Mouse (Mus musculus) right cerebral cortex, postnatal 10 days (tissue): Measurements from ENCODE around the gene Stx12.
"Not testable (repeated sequence)": the region's sequence is repeated elsewhere in the genome, so short reads cannot be mapped to it uniquely, and the experiment has no call there.

Experiments
- DNase-seq, 2 experiments: peaks; one replicate each; pipeline ENCODE4 v3.0.0; 2021; ENCODE audit warnings: low spot score in 2 of 2

Gene Stx12

GRCm38 (mm10) chr4:132884064-132884843 is at the start of gene Stx12:
TSS of gene Stx12 (minus strand) at chr4:132884509.
- DNase-seq = peak; percentile 94

DNA sequence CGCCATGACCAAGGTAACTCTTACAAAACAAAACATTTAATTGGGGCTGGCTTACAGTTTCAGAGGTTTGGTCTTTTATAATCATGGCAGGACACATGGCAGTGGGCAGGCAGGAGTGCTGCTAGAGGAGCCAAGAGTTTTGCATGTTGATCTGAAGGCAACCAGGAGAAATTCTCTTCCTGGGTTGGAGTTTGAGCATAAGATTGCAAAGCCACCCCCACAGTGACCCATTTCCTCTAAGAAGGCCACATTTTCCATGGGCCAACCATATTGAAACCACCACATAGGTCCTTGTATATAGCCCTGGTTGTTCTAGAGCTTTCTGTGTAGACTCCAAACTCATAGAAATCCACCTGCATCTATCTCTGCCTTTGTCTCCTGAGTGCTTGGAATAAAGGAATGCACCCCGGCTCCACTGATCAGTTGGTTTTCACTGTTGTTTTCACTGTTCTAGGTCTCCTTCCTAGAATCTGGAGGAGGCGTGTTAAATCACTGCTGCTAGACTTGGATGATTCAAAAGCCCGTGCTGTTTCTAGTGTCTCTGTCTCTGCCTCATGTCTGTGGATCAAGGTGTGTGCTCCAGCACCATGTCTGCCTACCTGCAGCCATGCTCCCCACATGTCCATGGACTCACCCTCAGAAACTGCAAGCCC is 48.6 kb upstream of the Stx12 start:
- no peak for DNase-seq

DNA sequence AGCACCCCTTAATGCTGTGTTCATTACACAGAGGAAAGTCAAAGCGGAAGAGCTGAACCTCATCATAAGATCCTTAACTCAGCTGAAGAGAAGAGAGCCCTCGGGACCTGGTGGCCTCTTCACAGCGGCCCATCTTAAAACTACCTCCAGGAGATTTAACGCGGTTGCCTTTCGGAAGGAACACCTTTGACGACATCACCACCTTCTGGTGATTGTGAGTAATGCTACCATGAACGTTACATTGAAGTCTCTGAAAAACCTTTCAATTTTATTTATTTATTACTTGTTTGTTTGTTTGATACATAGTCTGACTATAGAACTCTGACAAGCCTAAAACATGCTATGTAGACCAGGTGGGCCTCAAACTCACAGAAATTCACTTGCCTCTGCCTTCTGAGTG is 46.5 kb upstream of the Stx12 start:
- DNase-seq = peak in 1 of 2 experiments; percentile 49

GRCm38 (mm10) chr4:132926520-132926919 is 42.2 kb upstream of the Stx12 start:
- DNase-seq = not testable (repeated sequence)

- peak; percentile 100 for DNase-seq
These were observed 38.3 kb upstream of the Stx12 start, which contains the start of gene Fam76a for GRCm38 (mm10) chr4:132922558-132923008. TSS of gene Fam76a (minus strand) at chr4:132922558.

DNA sequence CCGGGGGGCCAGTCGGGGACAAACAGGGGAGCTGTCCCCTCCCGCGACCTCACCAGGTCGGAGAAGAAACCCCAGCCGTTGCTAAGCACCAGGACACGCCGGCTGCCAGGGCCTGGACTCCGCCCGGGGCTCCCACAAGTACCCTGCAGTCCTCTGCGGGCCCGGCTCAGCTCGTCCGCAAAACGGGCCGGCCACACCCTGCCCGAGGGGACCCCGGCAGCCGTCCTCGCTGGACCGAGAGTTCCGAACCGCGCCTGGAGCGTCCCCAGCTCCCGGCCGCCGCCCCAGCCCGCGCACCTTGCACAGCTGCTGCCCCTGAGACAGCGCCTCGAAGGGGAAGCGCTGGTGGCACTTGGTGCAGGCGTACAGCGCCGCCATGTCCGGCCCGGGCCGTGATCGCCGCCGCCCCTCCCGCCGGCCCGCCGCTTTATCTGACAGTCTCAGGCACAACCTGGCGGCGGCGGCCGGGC is 37.8 kb upstream of the Stx12 start:
- DNase-seq = peak; percentile 56 to 71

GRCm38 (mm10) chr4:132921488-132921887 is 37.2 kb upstream of the Stx12 start:
- DNase-seq = no peak

DNA sequence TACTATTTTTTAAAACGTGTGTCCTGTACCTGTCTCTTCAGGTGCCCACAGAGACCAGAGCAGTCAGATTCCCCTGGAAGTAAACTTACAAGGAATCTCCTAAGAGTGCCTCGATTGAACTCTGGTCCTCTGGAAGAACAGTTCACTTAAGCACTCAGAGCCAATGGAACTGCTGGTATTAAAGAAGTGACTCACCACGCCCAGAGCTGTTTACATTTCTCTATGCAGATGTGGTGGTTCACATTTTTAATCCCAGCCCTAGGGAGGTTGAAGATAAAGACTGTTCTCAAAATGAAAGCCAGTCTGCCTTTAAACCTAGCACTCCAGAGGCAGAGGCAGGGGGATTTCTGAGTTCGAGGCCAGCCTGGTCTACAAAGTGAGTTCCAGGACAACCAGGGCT is 35.9 kb upstream of the Stx12 start:
- no peak for DNase-seq

- not testable (repeated sequence) for DNase-seq
These were observed 34.2 kb upstream of the Stx12 start for GRCm38 (mm10) chr4:132918493-132918892.

DNA sequence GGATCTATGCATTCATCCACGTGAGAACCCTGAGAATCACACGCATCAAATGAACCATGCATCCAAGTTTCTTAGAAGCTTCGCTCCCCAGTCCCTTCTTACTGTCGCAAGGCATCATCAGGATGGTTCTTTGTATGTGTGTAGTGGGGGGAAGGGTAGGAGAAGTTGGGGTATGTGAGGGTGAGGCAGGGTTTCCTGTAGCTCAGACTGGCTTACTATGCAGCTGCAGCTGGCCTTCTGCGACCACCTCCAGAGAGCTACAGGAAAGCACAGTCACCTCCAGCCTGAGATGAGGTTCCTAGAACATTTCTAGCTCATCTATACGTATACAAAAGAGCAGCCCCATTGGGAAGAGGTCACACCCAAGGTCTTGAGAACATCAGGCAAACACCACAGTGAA is 27.8 kb upstream of the Stx12 start:
- DNase-seq = no peak

- DNase-seq = no peak
These were observed 21.6 kb upstream of the Stx12 start for GRCm38 (mm10) chr4:132905843-132906360.

GRCm38 (mm10) chr4:132904765-132905309 is 20.5 kb upstream of the Stx12 start:
- DNase-seq = no peak

- no peak for DNase-seq
These were observed 19.8 kb upstream of the Stx12 start for GRCm38 (mm10) chr4:132904071-132904470.

- DNase-seq = no peak
These were observed 13.9 kb upstream of the Stx12 start for GRCm38 (mm10) chr4:132898197-132898596.

GRCm38 (mm10) chr4:132894402-132894801 is 10.1 kb upstream of the Stx12 start:
- peak; percentile 35 to 52 for DNase-seq

GRCm38 (mm10) chr4:132884844-132885374 is 600 bp upstream of the Stx12 start:
- no peak for DNase-seq

- DNase-seq = no peak
These were observed 697 bp downstream of the Stx12 start for GRCm38 (mm10) chr4:132883561-132884063.

DNA sequence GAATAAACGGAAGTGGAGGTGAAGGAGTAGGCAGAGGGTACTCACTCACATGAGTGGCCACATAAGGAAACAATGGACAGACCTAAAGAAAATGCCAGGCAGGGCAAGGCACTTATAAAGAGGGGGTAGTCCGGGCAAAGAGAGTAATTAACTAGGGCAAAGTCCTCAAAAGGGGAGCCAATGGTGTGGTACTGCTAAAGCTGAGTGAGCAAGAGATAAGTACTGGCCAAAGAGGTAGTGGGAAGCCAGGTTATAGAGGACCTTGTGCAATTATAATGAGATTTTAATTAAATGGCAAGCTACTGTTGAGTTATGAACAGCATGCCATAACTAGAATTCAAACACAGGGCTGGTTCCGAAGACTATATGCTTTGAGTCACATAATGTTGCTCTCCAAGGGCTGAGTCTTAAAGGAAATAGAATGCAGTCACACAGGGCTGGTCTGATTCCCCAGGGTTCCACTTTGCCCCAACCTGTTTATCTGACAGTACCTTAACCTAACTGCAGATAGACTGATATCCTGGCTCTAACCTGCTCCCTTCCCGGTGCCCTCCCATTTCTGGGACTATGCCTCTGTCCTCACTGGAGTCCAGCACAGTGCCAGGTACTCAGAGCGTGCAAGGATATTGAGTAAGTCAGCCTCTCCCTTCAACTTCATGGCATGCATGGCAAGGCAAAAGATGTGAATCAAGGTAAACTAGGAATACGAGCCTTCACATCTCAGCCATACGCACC is 9.8 kb downstream of the Stx12 start:
- no peak for DNase-seq

GRCm38 (mm10) chr4:132873481-132874362 is 10.6 kb downstream of the Stx12 start:
- DNase-seq = no peak

DNA sequence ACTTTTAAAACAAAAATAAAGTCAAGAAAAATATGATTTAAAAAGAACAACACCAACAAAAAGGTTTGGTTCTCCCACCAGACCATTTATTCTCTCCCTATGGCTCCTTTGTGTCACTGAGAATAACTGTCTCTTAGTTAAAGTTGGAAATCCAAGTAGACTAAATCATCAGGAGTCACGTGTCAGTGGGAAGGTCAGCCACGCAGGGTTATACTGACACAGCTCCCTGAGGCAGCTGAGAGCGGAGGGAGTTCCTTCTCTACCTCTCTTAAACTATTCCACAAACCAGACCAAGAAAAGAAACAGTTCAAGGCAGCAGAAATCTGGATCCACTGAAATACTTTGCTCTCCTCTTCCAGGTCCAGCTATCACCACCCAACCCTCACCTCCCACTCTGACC is 13.2 kb downstream of the Stx12 start:
- DNase-seq = no peak
